Comparison of ENCODE assay signal across 10 mouse cellular contexts in genomic region chr9:71879972-71880371, GRCm38 (mm10).
DNase-seq lines count a peak whose midpoint lies in the region; ATAC-seq lines count a peak whose summit lies in the region.
"Had no signal": no experiment of that assay in that cellular context is flagged by ENCODE, and none has a peak within 500 bp of the region (broad histone marks: within the 10 kb centered on the region; RNA-seq: fewer than 3 reads in every experiment).

No protein-coding gene starts in this region.

- H3K36me3 ChIP-seq in intestine, embryonic 14.5 days (ENCODE audit: control insufficient read depth, insufficient read depth, low read length): peaks cover 46% of the 10 kb centered on the region
- H3K36me3 ChIP-seq in intestine, embryonic 15.5 days: peaks cover 4% of the 10 kb centered on the region; the same call in 1 of the 2 replicates
- H3K36me3 ChIP-seq in forebrain, embryonic 16.5 days (ENCODE audit: control insufficient read depth, insufficient read depth): peaks cover 7% of the 10 kb centered on the region
- no peaks in the 10 kb centered on the region for H3K36me3 ChIP-seq in midbrain, embryonic 16.5 days (ENCODE audit: control insufficient read depth, insufficient read depth, low read length)

- peak overlapping the region; percentile 70 for H3K27ac ChIP-seq in intestine, embryonic 14.5 days (ENCODE audit: low read depth)
- H3K27ac ChIP-seq in intestine, embryonic 15.5 days: no peak overlapping the region
- no peak overlapping the region for H3K27ac ChIP-seq in forebrain, embryonic 16.5 days (ENCODE audit: low read length)
- H3K27ac ChIP-seq in midbrain, embryonic 16.5 days (ENCODE audit: low read length): peak overlapping the region; percentile 53

- H3K9ac ChIP-seq in intestine, embryonic 14.5 days (ENCODE audit: low read length): no peak overlapping the region
- H3K9ac ChIP-seq in intestine, embryonic 15.5 days: no peak overlapping the region
- H3K9ac ChIP-seq in forebrain, embryonic 16.5 days (replicated peaks; ENCODE audit: low read depth, low read length): no peak overlapping the region
- H3K9ac ChIP-seq in midbrain, embryonic 16.5 days (ENCODE audit: low read depth, low read length): no peak overlapping the region

- DNase-seq in intestine, embryonic 14.5 days (ENCODE audit: low spot score): no peak
- peak; percentile 58 for DNase-seq in embryo, embryonic 10.5 days (ENCODE audit: low spot score)
- no peak for DNase-seq in thymus, postnatal 4 days
- DNase-seq in urinary bladder, postnatal 4 days (ENCODE audit: low spot score in 2 of 2): no peak
- no peak for DNase-seq in right cerebral cortex, postnatal 14 days
- DNase-seq: cerebellum, postnatal 14 days; heart, postnatal 10 days had no signal

- peaks cover 15% of the 10 kb centered on the region for H3K4me1 ChIP-seq in intestine, embryonic 14.5 days (replicated peaks; ENCODE audit: control insufficient read depth, insufficient read depth, low read length)
- H3K4me1 ChIP-seq in intestine, embryonic 15.5 days (replicated peaks): peaks cover 9% of the 10 kb centered on the region; the same call in 1 of the 2 replicates
- peaks cover 13% of the 10 kb centered on the region for H3K4me1 ChIP-seq in forebrain, embryonic 16.5 days (replicated peaks; ENCODE audit: control insufficient read depth, insufficient read depth, low read length)
- peaks cover 16% of the 10 kb centered on the region for H3K4me1 ChIP-seq in midbrain, embryonic 16.5 days (ENCODE audit: control insufficient read depth, insufficient read depth, low read length)

- no peak overlapping the region for H3K4me2 ChIP-seq in intestine, embryonic 14.5 days (ENCODE audit: low read length)
- H3K4me2 ChIP-seq in intestine, embryonic 15.5 days (replicated peaks): no peak overlapping the region
- H3K4me2 ChIP-seq in forebrain, embryonic 16.5 days (ENCODE audit: low read length): no peak overlapping the region
- no peak overlapping the region for H3K4me2 ChIP-seq in midbrain, embryonic 16.5 days (ENCODE audit: low read length)

- H3K27me3 ChIP-seq in intestine, embryonic 14.5 days (replicated peaks; ENCODE audit: control insufficient read depth, insufficient read depth, low read length): no peaks in the 10 kb centered on the region
- H3K27me3 ChIP-seq in intestine, embryonic 15.5 days (replicated peaks): no peaks in the 10 kb centered on the region
- no peaks in the 10 kb centered on the region for H3K27me3 ChIP-seq in forebrain, embryonic 16.5 days (replicated peaks; ENCODE audit: control insufficient read depth, insufficient read depth, low read length)
- no peaks in the 10 kb centered on the region for H3K27me3 ChIP-seq in midbrain, embryonic 16.5 days (ENCODE audit: control insufficient read depth, insufficient read depth, low read depth, low read length)

- H3K4me3 ChIP-seq in intestine, embryonic 14.5 days (ENCODE audit: low read depth, low read length): no peak overlapping the region
- H3K4me3 ChIP-seq in intestine, embryonic 15.5 days (replicated peaks): no peak overlapping the region
- H3K4me3 ChIP-seq in forebrain, embryonic 16.5 days (replicated peaks; ENCODE audit: low read length): no peak overlapping the region
- H3K4me3 ChIP-seq in midbrain, embryonic 16.5 days (ENCODE audit: low read depth, low read length): no peak overlapping the region

- no peak for ATAC-seq in intestine, embryonic 14.5 days (replicated peaks; ENCODE audit: low FRiP score, low TSS enrichment, low read depth)
- ATAC-seq in intestine, embryonic 15.5 days: no peak
- ATAC-seq in forebrain, embryonic 16.5 days: 0 out of 2 replicates have a peak, but pooled peaks have one; percentile 21
- ATAC-seq in midbrain, embryonic 16.5 days: no peak; the same call in 1 of the 2 replicates

- WGBS in intestine, embryonic 14.5 days: 35% methylated on average over 5 of the region's 5 CpGs
- whole genome bisulfite sequencing in intestine, embryonic 15.5 days: 33% methylated on average over 5 of the region's 5 CpGs
- 7% methylated on average over 5 of the region's 5 CpGs for WGBS in forebrain, embryonic 16.5 days
- WGBS in midbrain, embryonic 16.5 days: 9% methylated on average over 5 of the region's 5 CpGs

- H3K9me3 ChIP-seq in intestine, embryonic 14.5 days (ENCODE audit: control insufficient read depth, low read length): no peaks in the 10 kb centered on the region
- H3K9me3 ChIP-seq in intestine, embryonic 15.5 days: no peaks in the 10 kb centered on the region
- no peaks in the 10 kb centered on the region for H3K9me3 ChIP-seq in forebrain, embryonic 16.5 days (ENCODE audit: control insufficient read depth, low read length)
- no peaks in the 10 kb centered on the region for H3K9me3 ChIP-seq in midbrain, embryonic 16.5 days (replicated peaks; ENCODE audit: control insufficient read depth, low read length, poor library complexity, severe bottlenecking)

Comparison
In these comparisons a context has a peak if more than half of its experiments do, and no peak if none do; other contexts are left out.
1. H3K27ac ChIP-seq: peak in intestine, embryonic 14.5 days (single experiment) and midbrain, embryonic 16.5 days (single experiment); none in intestine, embryonic 15.5 days (single experiment) and forebrain, embryonic 16.5 days (single experiment).